Mouse (Mus musculus) embryonic fibroblast, embryonic 13.5 days (primary cell): ENCODE results near the gene Ccng2.

Experiments used
- CTCF ChIP-seq: IDR thresholded peaks from 2 replicates; pipeline ENCODE4 v1.5.1; 2011; ENCODE audit warnings: mild to moderate bottlenecking, control low read depth, low read length, moderate library complexity, borderline replicate concordance; ENCODE audit not compliant: insufficient read depth
- POLR2A ChIP-seq: IDR thresholded peaks from 2 replicates; pipeline ENCODE4 v1.6.1; 2011; ENCODE audit warnings: low read depth, mild to moderate bottlenecking, control low read depth, low read length, moderate library complexity

DNA sequence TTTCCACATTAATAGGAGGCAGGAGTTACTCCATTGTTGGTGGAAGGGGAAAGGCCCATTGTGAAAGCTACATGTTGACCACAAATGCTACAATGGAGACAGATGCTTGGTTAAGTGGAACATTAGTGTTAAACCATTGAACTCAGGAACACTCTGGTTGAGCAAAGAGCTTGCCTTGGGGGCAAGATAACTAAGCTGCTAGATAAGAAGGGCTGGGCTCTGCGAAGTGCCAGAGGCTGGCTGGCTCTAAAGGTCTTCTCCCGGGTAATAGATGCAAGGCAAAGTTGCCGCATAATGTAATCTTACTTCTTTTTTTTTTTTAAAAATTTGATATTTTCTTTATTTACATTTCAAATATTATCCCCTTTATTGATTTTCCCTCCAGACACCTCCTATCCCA lies 39.9 kb upstream of the Ccng2 start:
- TF ChIP-seq CTCF = no peak
- no peak for TF ChIP-seq POLR2A
